Mouse (Mus musculus): ENCODE data around the gene Atp11c. TPM values are rescaled to one million over a fixed set of nuclear protein-coding genes. Genes with fewer than 3 reads are reported as not detected.

Gene Atp11c
- polyA plus RNA-seq (2017; shearing (Covaris generic)): 8.3 TPM

GRCm38 (mm10) chrX:60592598-60592997 lies at the start of gene Atp11c:
TSS of gene Atp11c (minus strand) at chrX:60592698.

GRCm38 (mm10) chrX:60539149-60539548 lies 53.3 kb downstream of the Atp11c start, which contains the start of gene Gm7073:
TSS of gene Gm7073 (minus strand) at chrX:60539249.

GRCm38 (mm10) chrX:60178744-60179458 lies 413.6 kb downstream of the Atp11c start, which contains the start of gene Mcf2:
TSS of gene Mcf2 (minus strand) at chrX:60179089.

Other genes with a start within 250 kb of the Atp11c start
- not detected for gene Gm7073, start 53.4 kb downstream of the Atp11c start, polyA plus RNA-seq (2017; shearing (Covaris generic))

Measured in activated CD4-positive, CD25-positive, alpha-beta regulatory T cell, adult 9 weeks (primary cell).